Comparison of ENCODE assay signal across 15 mouse cellular contexts in the genomic region with DNA sequence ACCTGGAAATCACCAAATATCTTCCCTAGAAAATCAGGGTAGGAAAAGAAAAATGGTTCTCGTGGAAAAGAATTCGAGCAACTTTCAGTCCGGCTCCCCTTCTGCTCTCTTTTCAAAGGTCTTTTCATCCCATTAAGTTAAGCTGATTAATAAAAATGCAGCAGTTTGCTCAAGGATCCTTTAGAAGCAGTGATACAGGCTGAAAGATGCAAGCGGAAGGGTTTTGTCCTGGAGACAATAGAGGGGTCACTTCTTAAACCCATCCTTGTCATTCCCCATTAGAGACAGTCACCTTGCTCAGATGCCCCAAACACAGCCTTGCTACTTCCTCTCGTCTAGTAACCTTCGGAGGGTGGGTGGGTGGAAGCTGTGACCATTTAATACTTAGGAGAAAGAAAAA. TPM values are rescaled to one million over a fixed set of nuclear protein-coding genes. Genes with fewer than 3 reads are reported as not detected.
DNase-seq lines count a peak whose midpoint lies in the region; ATAC-seq lines count a peak whose summit lies in the region.
"Had no signal": no experiment of that assay in that cellular context is flagged by ENCODE, and none has a peak within 500 bp of the region (broad histone marks: within the 10 kb centered on the region; RNA-seq: fewer than 3 reads in every experiment).

No protein-coding gene starts in this region.

- H3K27ac ChIP-seq in heart, embryonic 15.5 days: no peak overlapping the region
- H3K27ac ChIP-seq in forebrain, embryonic 14.5 days (ENCODE audit: low read depth, low read length): no peak overlapping the region
- no peak overlapping the region for H3K27ac ChIP-seq in limb, embryonic 13.5 days
- no peak overlapping the region for H3K27ac ChIP-seq in neural tube, embryonic 13.5 days (replicated peaks)
- H3K27ac ChIP-seq: liver, embryonic 14.5 days had no signal

- H3K27me3 ChIP-seq in heart, embryonic 15.5 days: no peaks in the 10 kb centered on the region
- no peaks in the 10 kb centered on the region for H3K27me3 ChIP-seq in forebrain, embryonic 14.5 days (replicated peaks; ENCODE audit: control insufficient read depth, insufficient read depth, low read length)
- no peaks in the 10 kb centered on the region for H3K27me3 ChIP-seq in limb, embryonic 13.5 days
- no peaks in the 10 kb centered on the region for H3K27me3 ChIP-seq in neural tube, embryonic 13.5 days

- H3K9ac ChIP-seq in heart, embryonic 15.5 days: no peak overlapping the region
- no peak overlapping the region for H3K9ac ChIP-seq in forebrain, embryonic 14.5 days (ENCODE audit: low read length)
- no peak overlapping the region for H3K9ac ChIP-seq in limb, embryonic 13.5 days
- H3K9ac ChIP-seq in neural tube, embryonic 13.5 days: no peak overlapping the region
- H3K9ac ChIP-seq: liver, embryonic 14.5 days had no signal

- no peaks in the 10 kb centered on the region for H3K9me3 ChIP-seq in heart, embryonic 15.5 days (replicated peaks)
- no peaks in the 10 kb centered on the region for H3K9me3 ChIP-seq in forebrain, embryonic 14.5 days (replicated peaks; ENCODE audit: control insufficient read depth, low read length)
- no peaks in the 10 kb centered on the region for H3K9me3 ChIP-seq in limb, embryonic 13.5 days
- H3K9me3 ChIP-seq in neural tube, embryonic 13.5 days: no peaks in the 10 kb centered on the region

- WGBS in heart, embryonic 15.5 days: 44% methylated on average over 6 of the region's 6 CpGs
- WGBS in forebrain, embryonic 14.5 days: 3% methylated on average over 6 of the region's 6 CpGs
- 37% methylated on average over 6 of the region's 6 CpGs for WGBS in limb, embryonic 13.5 days
- WGBS in neural tube, embryonic 13.5 days: 10% methylated on average over 6 of the region's 6 CpGs

- peak overlapping the region; percentile 20; the same call in 1 of the 2 replicates for H3K4me2 ChIP-seq in heart, embryonic 15.5 days
- H3K4me2 ChIP-seq in forebrain, embryonic 14.5 days (ENCODE audit: low read length): peak overlapping the region; percentile 4; the same call in 1 of the 2 replicates
- 0 out of 2 replicates have a peak overlapping the region, but pooled peaks have one; percentile 9 for H3K4me2 ChIP-seq in limb, embryonic 13.5 days (replicated peaks)
- H3K4me2 ChIP-seq in neural tube, embryonic 13.5 days: peak overlapping the region; percentile 26

- H3K4me3 ChIP-seq in heart, embryonic 15.5 days: no peak overlapping the region
- H3K4me3 ChIP-seq in forebrain, embryonic 14.5 days (ENCODE audit: low read depth, low read length): no peak overlapping the region
- H3K4me3 ChIP-seq in limb, embryonic 13.5 days: no peak overlapping the region
- H3K4me3 ChIP-seq in neural tube, embryonic 13.5 days: no peak overlapping the region

- H3K4me1 ChIP-seq in heart, embryonic 15.5 days (replicated peaks): peaks cover 29% of the 10 kb centered on the region
- peaks cover 6% of the 10 kb centered on the region for H3K4me1 ChIP-seq in forebrain, embryonic 14.5 days (ENCODE audit: control insufficient read depth, insufficient read depth, low read length)
- H3K4me1 ChIP-seq in limb, embryonic 13.5 days: peaks cover 21% of the 10 kb centered on the region
- H3K4me1 ChIP-seq in neural tube, embryonic 13.5 days (replicated peaks): peaks cover 38% of the 10 kb centered on the region

- ATAC-seq in heart, embryonic 15.5 days (replicated peaks; ENCODE audit: insufficient number of reproducible peaks, insufficient read depth, low FRiP score, low read depth): no peak
- ATAC-seq in forebrain, embryonic 14.5 days: no peak
- ATAC-seq in limb, embryonic 13.5 days (ENCODE audit: low FRiP score, low read depth): no peak
- no peak for ATAC-seq in neural tube, embryonic 13.5 days (ENCODE audit: low read depth)
- ATAC-seq in megakaryocyte, adult 5-6 weeks (ENCODE audit: poor library complexity, severe bottlenecking): no peak
- ATAC-seq: CD4-positive, CD25-positive, alpha-beta regulatory T cell, adult 4 months had no signal

- DNase-seq in heart, postnatal 4 days: no peak
- DNase-seq in forebrain, embryonic 14.5 days (ENCODE audit: low spot score): no peak
- no peak for DNase-seq in spleen, adult 12 weeks (ENCODE audit: low spot score)
- DNase-seq: adrenal gland, adult 2 months; gastrocnemius, postnatal 10 days; kidney, postnatal 36 days; lung, postnatal 4 days; right cerebral cortex, postnatal 4 days; thymus, postnatal 4 days had no signal

- H3K36me3 ChIP-seq in heart, embryonic 15.5 days: no peaks in the 10 kb centered on the region
- no peaks in the 10 kb centered on the region for H3K36me3 ChIP-seq in forebrain, embryonic 14.5 days (ENCODE audit: control insufficient read depth, insufficient read depth, low read length)
- no peaks in the 10 kb centered on the region for H3K36me3 ChIP-seq in limb, embryonic 13.5 days
- no peaks in the 10 kb centered on the region for H3K36me3 ChIP-seq in neural tube, embryonic 13.5 days

RNA-seq across cellular contexts. Expression of a gene that starts 27.4 kb away (rescaled TPM):
- polyA plus RNA-seq in heart, embryonic 15.5 days (2015; fragmentation: Nextera tagmentation; extraction: Ambion mirVana): 22.4 and 23.6 TPM in 2 replicates
- 10 to 100 TPM; 39.7 to 46.1 TPM for total RNA-seq in heart, postnatal 4 days (2021)
- 18.8 and 20.9 TPM in 2 replicates for polyA plus RNA-seq in forebrain, embryonic 14.5 days (2014; fragmentation: Nextera tagmentation; extraction: Ambion mirVana)
- 75.1 and 76.2 TPM in 2 replicates for polyA plus RNA-seq in limb, embryonic 13.5 days (2015; fragmentation: Nextera tagmentation; extraction: Ambion mirVana)
- 59.0 and 62.6 TPM in 2 replicates for polyA plus RNA-seq in neural tube, embryonic 13.5 days (2015; fragmentation: Nextera tagmentation; extraction: Ambion mirVana)
- total RNA-seq in megakaryocyte, adult 5-6 weeks (2015): 0.16 and 0.30 TPM in 2 replicates
- total RNA-seq in megakaryocyte, adult 5-6 weeks (2017): not detected in 2 replicates
